Mouse (Mus musculus): ENCODE measurements around the gene Trpm8. TPM values are rescaled to one million over a fixed set of nuclear protein-coding genes. Genes with fewer than 3 reads are reported as not detected.

The Trpm8 gene
- polyA plus RNA-seq, 1 experiment from 2014 or later: not detected

DNA sequence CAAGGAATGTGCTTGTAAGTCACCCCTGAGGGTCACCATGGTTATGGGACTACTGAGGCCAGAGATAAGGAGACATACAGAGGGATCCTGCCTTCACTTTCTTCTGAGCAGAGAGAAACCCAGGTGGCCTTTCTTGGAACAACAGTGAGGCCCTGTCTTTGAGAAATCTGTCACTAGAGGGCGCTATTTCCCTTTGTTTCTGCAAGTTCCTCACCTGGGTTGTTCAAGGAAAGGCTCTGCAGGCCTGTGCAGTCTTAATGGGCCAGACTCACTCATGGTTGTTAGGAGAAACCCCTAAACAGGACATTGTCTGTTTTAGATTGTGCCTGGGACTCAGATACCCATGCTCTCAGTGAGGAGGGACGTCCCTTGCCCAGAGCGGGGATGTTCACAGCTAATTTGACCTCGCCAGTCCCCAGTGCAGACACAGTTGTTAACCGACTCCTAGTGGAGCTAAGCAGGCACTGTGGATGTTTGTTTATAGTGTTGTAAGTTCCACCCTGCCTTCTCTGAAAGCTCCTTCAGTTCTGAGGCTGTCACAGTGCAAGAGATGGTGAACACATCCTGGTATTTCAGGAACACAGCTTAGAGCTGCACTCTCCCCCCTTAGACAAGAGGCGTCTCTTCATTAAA, 80.1 kb downstream of the Trpm8 start:
- H3K4me2 ChIP-seq: no peak overlapping the region
- WGBS: 48% methylated on average over 6 of the region's 6 CpGs
- TF ChIP-seq CTCF (IDR thresholded peaks at IDR 0.05; ENCODE audit: low read depth): peak; percentile 83
- ATAC-seq (ENCODE audit: insufficient read depth) (peak; percentile 44; the same call in 1 of the 2 replicates), DNase-seq (peak; percentile 93)
- H3K9me3 ChIP-seq (ENCODE audit: low read depth, low read length): no peaks in the 10 kb centered on the region
- H3K4me3 ChIP-seq (ENCODE audit: low read depth, low read length): no peak overlapping the region
- H3K9ac ChIP-seq: no peak overlapping the region
- no peaks in the 10 kb centered on the region for H3K27me3 ChIP-seq (ENCODE audit: insufficient read depth, low read length)
- H3K27ac ChIP-seq (ENCODE audit: low read depth): no peak overlapping the region
- no peaks in the 10 kb centered on the region for H3K36me3 ChIP-seq (ENCODE audit: insufficient read depth)
- no peaks in the 10 kb centered on the region for H3K4me1 ChIP-seq (ENCODE audit: insufficient read depth)

- H3K27ac ChIP-seq (ENCODE audit: low read depth): no peak overlapping the region
- H3K4me2 ChIP-seq: no peak overlapping the region
- ATAC-seq (ENCODE audit: insufficient read depth) (no peak), DNase-seq (no peak)
- no peaks in the 10 kb centered on the region for H3K27me3 ChIP-seq (ENCODE audit: insufficient read depth, low read length)
- H3K4me1 ChIP-seq (ENCODE audit: insufficient read depth): no peaks in the 10 kb centered on the region
- H3K4me3 ChIP-seq (ENCODE audit: low read depth, low read length): no peak overlapping the region
- no peaks in the 10 kb centered on the region for H3K9me3 ChIP-seq (ENCODE audit: low read depth, low read length)
- 81% methylated on average over 7 of the region's 7 CpGs for WGBS
- H3K36me3 ChIP-seq (ENCODE audit: insufficient read depth): no peaks in the 10 kb centered on the region
- TF ChIP-seq CTCF (IDR thresholded peaks at IDR 0.05; ENCODE audit: low read depth): no peak
- H3K9ac ChIP-seq: no peak overlapping the region
Measured at GRCm38 (mm10) chr1:88358102-88358654, 80.7 kb downstream of the Trpm8 start.

DNA sequence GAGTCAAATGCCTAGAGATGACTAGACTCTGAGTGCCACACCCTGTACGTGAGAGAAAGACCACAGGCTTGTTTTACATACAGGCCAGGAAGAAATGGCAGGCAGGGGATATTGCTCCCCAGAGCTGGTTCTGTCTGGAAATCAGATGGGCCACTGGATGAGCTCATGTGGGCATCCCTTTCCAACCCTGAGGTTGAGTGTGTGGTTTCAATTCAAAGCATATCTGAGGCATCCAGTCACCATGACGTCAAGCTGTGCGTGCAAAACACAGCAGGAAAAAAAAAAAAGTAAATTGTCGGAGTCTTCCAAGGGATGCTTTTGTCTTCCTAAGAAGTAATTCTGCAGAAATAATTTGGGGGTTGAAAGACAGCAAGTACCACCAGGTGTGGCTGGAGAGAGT, 83.6 kb downstream of the Trpm8 start:
- H3K4me2 ChIP-seq: no peak overlapping the region
- no peak for TF ChIP-seq CTCF (IDR thresholded peaks at IDR 0.05; ENCODE audit: low read depth)
- no peak overlapping the region for H3K27ac ChIP-seq (ENCODE audit: low read depth)
- WGBS: 80% methylated on average over 4 of the region's 4 CpGs
- no peaks in the 10 kb centered on the region for H3K4me1 ChIP-seq (ENCODE audit: insufficient read depth)
- no peaks in the 10 kb centered on the region for H3K27me3 ChIP-seq (ENCODE audit: insufficient read depth, low read length)
- no peak overlapping the region for H3K9ac ChIP-seq
- H3K36me3 ChIP-seq (ENCODE audit: insufficient read depth): no peaks in the 10 kb centered on the region
- DNase-seq (no peak), ATAC-seq (ENCODE audit: insufficient read depth) (no peak)
- H3K9me3 ChIP-seq (ENCODE audit: low read depth, low read length): no peaks in the 10 kb centered on the region
- H3K4me3 ChIP-seq (ENCODE audit: low read depth, low read length): no peak overlapping the region

DNA sequence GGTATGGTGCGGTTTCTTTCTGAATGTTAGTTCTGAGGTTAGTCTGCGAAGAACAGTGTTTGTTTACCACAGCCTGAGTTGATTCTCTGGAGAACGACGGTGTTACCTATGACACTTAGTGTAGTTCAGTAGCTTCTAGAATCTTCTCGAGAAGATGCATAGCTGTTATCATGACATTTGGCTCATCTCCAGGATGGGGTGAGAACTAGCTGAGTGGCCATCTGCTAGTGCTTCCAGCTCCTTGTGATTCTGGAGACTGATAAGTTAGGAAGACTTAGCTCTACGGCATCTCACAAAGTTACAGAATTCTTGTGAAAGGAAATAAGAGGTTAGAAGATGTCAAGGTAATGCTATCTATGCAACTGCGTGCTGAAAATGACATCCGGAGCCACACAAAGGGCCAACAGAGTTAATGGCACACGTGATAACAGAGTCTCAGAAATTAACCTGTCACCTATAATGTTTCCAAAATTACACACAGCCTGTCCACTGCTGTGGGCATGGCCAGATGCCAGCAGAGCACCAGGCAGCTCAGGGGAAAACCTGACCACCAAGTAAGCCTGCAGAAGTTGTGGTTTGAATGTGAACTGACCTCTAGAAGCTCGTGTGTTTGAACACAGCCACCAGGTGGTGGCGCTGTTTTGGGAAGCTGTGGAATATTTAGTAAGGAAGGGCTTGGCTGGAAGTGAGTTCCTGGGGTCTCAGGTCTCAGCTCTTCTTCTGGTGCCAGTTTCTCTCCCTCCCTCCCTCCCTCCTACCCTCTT, 89.6 kb downstream of the Trpm8 start:
- 63% methylated on average over 11 of the region's 11 CpGs for WGBS
- Histone ChIP-seq H3K27ac (ENCODE audit: low read depth) (no peak overlapping the region), H3K36me3 (ENCODE audit: insufficient read depth) (no peaks in the 10 kb centered on the region), H3K9me3 (ENCODE audit: low read depth, low read length) (no peaks in the 10 kb centered on the region), H3K9ac (no peak overlapping the region), H3K27me3 (ENCODE audit: insufficient read depth, low read length) (no peaks in the 10 kb centered on the region), H3K4me1 (ENCODE audit: insufficient read depth) (no peaks in the 10 kb centered on the region), H3K4me3 (ENCODE audit: low read depth, low read length) (no peak overlapping the region), H3K4me2 (no peak overlapping the region)
- DNase-seq (peak; percentile 13), ATAC-seq (ENCODE audit: insufficient read depth) (no peak)
- no peak for TF ChIP-seq CTCF (IDR thresholded peaks at IDR 0.05; ENCODE audit: low read depth)

- Histone ChIP-seq H3K4me2 (no peak overlapping the region), H3K36me3 (ENCODE audit: insufficient read depth) (no peaks in the 10 kb centered on the region), H3K4me1 (ENCODE audit: insufficient read depth) (no peaks in the 10 kb centered on the region), H3K4me3 (ENCODE audit: low read depth, low read length) (no peak overlapping the region), H3K27ac (ENCODE audit: low read depth) (no peak overlapping the region), H3K9me3 (ENCODE audit: low read depth, low read length) (no peaks in the 10 kb centered on the region), H3K9ac (no peak overlapping the region), H3K27me3 (ENCODE audit: insufficient read depth, low read length) (no peaks in the 10 kb centered on the region)
- 71% methylated on average over 1 of the region's 1 CpGs for WGBS
- ATAC-seq (ENCODE audit: insufficient read depth) (no peak), DNase-seq (peak; percentile 39)
- TF ChIP-seq CTCF (IDR thresholded peaks at IDR 0.05; ENCODE audit: low read depth): no peak
Measured at GRCm38 (mm10) chr1:88378446-88378845, 101.0 kb downstream of the Trpm8 start.

DNA sequence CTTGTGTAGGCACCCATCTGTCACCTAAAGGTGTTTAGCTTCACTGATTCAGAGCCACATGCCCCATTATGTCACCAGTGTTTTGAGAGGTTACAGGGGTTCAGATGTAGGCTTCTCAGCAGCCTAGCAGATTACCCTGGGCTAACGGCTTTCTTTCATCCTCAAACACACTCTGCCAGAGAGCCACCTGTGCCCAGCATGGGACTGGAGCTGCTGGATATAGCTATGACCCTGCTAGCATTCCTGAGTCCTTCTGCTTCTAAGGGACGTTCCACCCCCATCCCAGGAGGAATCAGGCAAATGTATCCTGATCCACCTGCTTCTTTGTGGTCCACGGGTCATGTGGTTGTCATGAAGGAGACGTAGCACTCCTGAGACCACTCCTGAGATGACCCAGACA, 114.2 kb downstream of the Trpm8 start:
- DNase-seq: no peak
- no peaks in the 10 kb centered on the region for H3K9me3 ChIP-seq (ENCODE audit: low read depth, low read length)
- H3K4me1 ChIP-seq (ENCODE audit: insufficient read depth): no peaks in the 10 kb centered on the region
- no peak for TF ChIP-seq CTCF (IDR thresholded peaks at IDR 0.05; ENCODE audit: low read depth)
- H3K36me3 ChIP-seq (ENCODE audit: insufficient read depth): no peaks in the 10 kb centered on the region
- 57% methylated on average over 4 of the region's 4 CpGs for WGBS
- no peaks in the 10 kb centered on the region for H3K27me3 ChIP-seq (ENCODE audit: insufficient read depth, low read length)
- H3K4me2 ChIP-seq: no peak overlapping the region
- H3K9ac ChIP-seq: no peak overlapping the region
- no peak overlapping the region for H3K4me3 ChIP-seq (ENCODE audit: low read depth, low read length)
- H3K27ac ChIP-seq (ENCODE audit: low read depth): no peak overlapping the region
- ATAC-seq (ENCODE audit: insufficient read depth): no peak

GRCm38 (mm10) chr1:88393321-88393720, 115.9 kb downstream of the Trpm8 start:
- Histone ChIP-seq H3K9me3 (ENCODE audit: low read depth, low read length) (no peaks in the 10 kb centered on the region), H3K36me3 (ENCODE audit: insufficient read depth) (no peaks in the 10 kb centered on the region), H3K4me3 (ENCODE audit: low read depth, low read length) (no peak overlapping the region), H3K27me3 (ENCODE audit: insufficient read depth, low read length) (no peaks in the 10 kb centered on the region), H3K27ac (ENCODE audit: low read depth) (no peak overlapping the region), H3K4me1 (ENCODE audit: insufficient read depth) (no peaks in the 10 kb centered on the region), H3K9ac (no peak overlapping the region), H3K4me2 (no peak overlapping the region)
- TF ChIP-seq CTCF (IDR thresholded peaks at IDR 0.05; ENCODE audit: low read depth): no peak
- ATAC-seq (ENCODE audit: insufficient read depth): no peak
- no peak for DNase-seq
- 83% methylated on average over 5 of the region's 5 CpGs for WGBS

Data from lung, embryonic 14.5 days (tissue).